Mouse (Mus musculus) telencephalon, adult 2 months (tissue): ENCODE measurements around the gene Top2a.
"Not testable (repeated sequence)": the region's sequence is repeated elsewhere in the genome, so short reads cannot be mapped to it uniquely, and the experiment has no call there.

Experiments used
- DNase-seq: peaks from one replicate; pipeline ENCODE4 v3.0.0-alpha.2; 2011; ENCODE audit warnings: low read depth, low spot score

The Top2a gene

DNA sequence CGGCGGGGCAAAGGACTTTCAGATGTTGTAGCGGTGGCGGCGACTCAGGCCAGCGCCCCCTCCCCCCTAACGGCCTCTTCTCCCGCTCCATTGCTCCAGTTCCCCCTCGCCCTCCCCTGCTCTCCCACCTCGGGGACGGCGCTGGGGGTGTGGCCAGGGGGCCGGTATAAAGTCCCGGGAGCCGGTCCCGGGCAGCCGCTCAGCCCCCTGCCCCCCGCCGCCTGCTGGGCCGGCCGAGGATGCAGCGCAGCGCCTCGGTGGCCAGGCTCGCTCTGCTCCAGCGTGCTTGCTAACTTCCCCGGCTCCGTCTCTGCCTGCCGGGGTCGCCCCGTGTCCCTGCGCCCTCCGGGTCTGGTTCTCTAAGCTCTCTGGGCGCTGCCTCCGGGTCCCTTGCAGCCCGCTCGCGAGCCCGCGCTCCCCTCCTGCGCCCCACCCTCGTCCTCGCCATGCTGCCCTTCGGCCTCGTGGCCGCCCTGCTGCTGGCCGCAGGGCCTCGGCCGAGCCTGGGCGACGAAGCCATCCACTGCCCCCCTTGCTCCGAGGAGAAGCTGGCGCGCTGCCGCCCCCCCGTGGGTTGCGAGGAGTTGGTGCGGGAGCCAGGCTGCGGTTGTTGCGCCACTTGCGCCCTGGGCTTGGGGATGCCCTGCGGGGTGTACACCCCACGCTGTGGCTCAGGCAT is 17.2 kb upstream of the Top2a start, which contains the start of gene Igfbp4:
Gene Igfbp4 (plus strand): TSS at position 194 of the 679 bp plus-strand sequence.
- no peak for DNase-seq

DNA sequence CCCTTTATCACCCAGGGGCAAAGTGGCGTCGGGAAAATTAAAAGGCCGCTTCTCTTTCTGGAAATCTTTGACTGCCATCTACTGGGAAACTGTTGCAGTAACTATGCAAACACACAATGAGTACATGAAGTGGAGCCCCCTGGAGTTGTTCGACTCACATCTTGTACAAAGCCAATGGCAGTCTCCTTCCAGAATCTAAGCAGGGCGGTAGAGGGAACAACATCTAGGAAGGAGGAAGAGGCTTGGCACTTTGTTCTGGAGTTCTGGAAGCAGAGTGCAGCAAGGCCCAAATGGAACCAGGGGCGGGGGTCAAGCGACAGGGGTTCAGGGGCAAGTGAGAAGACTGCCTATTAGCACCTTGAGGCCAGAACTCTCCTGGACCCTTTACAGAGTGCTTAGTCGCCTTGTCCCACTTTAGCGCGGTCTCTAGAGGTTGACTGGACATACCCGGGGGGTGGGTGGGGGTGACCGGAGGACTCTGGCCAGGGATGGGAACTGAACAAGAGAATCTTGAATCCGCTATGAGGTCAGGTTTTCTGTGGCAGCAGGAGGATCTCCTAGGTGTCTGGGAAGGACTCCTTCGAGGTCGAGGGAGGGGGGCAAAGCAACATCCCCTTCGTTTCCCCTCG is 16.5 kb upstream of the Top2a start:
- peak; percentile 21 for DNase-seq

DNA sequence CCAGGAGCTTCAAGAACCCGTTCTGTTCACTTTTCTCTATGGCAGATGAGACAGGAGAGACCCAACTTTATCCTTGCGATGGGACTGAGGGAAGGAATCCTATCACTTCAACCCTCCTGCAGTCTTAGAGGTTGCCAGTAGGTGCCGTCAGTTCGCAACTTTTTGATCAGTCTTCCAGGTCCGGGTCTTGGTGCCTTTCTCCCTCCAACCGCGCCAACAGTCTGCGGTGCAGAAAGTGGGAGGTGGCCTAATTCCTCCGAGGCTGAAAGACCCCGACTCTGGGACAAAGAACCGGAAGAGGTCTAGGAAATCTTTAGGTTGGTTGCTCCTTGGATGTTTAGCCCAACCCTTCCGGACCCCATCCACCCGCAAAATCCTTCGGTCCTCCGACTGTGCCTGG is 15.8 kb upstream of the Top2a start:
- DNase-seq = peak; percentile 51

DNA sequence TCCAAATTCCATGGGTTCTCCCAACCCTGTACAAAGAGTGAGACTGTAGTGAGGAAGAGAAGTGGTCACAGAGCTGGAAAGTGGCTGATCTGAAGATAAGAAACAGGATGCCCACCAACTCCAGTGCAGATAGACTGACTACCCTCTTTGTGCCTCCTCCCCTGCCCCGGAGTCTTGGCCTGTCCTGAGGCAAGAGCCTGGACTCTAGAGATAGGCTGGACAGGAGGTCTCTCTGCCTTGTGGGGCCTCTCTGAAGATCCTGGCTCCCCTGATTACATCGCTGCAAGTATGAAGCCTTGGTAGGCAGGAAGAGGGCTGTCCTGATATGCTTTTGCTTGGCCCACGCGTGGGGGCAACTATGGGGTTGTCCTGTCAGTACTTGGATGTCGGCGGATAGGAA is 12.3 kb upstream of the Top2a start:
- DNase-seq = no peak

DNA sequence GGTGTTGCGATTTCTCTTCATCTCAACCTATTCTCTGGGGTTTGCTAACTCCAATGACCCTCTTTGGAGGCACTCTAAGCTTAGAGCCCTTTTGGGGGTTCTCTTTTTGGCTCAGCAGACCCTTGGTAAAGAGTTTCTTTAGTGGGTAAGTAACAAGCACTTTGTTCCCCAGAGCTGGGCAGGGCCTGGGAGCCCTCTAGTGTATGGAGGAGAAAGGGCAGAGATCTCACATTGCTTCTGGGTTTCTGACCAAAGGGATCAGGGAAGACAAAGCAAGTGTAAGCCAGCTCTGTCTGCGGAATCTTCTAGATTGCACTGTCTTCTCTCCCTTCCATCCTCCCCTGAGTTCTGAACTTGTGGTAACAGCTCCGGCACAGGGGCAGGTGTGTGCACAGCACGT is 11.4 kb upstream of the Top2a start:
- DNase-seq = no peak

DNA sequence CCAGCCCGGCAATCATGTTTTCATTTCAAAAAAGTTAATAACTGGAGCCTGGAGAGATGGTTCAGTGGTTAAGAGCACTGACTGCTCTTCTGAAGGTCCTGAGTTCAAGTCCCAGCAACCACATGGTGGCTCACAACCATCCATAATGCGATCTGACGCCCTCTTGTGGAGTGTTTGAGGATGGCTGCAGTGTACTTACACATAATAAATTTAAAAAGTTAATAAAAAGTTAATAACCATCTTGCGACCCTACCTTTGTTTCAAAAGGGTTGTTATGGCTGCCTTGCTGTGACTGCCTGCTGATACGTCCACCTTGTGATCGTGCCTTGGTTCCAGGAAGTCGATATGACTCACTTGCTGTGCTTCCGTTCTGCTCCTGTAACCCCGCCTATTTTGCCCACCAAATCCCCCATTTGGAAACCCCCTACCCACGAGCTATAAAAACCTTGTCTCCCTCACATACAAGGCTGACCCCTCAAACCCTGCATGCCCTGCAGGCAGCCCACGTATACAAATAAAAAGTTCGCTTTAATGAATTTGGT is 3.0 kb upstream of the Top2a start:
- DNase-seq = no peak

DNA sequence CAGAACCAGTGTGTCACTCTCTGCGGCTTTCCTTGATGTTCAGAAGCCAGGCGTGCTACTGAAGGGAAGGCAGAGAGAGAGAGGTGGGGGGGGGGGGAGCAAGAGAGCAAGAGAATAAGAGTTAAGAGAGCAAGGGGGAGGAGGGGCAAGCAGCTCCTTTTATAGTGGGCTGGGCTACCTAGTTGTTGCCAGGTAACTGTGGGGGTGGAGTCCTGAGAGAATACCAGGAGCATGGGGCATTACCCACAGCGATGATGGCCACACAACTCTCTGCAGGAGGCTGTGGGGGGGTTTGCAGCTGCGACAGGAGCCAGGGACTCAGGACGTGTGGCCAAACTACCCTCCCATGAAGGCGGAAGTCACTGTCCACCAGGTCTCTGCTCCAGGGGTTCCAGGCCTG is 1.9 kb upstream of the Top2a start:
- no peak for DNase-seq

DNA sequence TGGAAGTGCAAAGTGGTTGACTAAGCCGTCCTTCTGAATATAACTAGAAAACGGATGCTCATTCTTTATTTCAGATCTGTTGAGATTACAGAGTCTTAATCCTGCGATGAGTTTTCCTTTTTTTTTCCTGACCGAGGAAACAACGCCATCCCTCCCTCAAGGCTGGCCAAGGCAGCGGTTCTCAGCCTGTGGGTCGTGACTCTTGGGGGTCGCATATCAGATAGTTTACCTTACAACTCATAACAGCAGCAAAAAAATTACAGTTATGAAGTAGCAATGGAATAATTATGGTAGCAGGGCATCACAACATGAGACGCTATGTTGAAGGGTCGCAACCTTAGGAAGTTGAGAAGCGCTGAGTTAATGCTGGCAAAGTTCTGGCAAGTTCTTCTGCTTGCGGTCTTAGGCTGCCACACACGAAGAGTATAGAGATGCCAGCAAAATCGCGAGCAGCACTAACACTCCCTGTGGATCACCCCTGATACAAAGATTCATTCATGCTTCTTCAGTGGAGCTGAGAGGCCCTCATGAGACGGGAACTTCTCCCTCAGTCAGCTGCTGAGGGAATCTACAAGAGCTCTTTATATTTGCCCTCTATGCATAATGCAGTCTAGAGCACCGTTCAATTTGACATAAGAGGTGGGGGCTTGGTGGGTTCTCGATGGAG is 612 bp upstream of the Top2a start:
- no peak for DNase-seq

DNA sequence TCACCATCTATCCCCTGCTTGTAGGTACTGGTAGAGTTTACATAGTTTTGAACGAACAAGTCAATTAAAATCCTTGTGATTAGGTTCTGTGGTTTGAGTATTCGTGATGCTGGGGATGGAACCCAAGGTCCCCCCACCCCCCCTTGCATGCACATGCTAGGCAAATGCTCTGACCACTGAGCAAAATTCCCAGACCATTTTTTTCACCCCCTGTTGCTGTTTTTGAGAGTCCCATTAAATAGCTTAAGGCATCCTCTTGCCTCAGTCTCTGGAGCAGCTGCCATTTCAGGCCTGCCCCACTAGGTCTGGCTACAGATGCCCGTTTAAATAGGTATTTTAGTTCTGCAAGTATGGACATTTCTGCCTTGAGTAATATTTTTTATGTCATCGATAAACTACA is 895 bp downstream of the Top2a start:
- DNase-seq = no peak

DNA sequence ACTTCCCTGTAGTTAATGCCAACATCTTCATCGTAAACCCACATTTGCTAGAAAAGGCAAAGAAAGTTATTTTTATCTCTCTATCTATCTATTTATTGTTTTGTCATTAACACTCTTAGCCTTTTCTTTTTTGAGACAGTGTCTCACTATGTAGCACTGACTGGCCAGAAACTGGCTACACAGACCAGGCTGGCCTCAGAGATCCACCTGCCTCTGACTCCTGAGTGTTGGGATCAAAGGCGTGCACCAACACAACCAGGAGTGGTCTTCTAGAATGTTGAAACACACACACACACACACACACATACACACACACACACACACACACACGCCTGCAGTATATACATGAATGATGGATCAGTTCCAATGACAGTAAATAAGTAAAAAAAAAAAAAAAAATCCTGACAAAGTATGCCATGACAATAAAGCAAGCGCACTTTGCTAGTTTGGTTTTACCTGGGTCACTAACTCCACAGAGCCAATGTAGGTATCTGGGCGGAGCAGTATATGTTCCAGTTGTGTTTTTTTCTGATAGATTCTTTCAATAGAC is 1.5 kb downstream of the Top2a start:
- no peak for DNase-seq

DNA sequence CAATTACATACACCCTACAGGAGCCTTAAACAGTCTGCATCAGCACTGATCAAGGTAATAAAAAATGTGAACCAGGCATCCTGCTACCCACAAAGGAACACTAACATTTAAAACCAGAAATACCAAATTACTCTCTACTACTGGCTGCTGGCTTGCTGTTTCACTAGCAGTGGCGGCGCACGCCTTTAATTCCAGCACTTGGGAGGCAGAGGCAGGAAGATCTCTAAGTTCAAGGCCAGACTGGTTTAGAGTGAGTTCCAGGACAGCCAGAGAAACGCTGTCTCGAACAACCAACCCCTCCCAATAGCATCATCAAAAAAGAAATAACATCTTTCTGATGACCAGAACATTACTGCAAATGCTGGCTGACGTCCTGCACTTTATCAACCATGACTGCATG is 4.1 kb downstream of the Top2a start:
- DNase-seq = no peak

DNA sequence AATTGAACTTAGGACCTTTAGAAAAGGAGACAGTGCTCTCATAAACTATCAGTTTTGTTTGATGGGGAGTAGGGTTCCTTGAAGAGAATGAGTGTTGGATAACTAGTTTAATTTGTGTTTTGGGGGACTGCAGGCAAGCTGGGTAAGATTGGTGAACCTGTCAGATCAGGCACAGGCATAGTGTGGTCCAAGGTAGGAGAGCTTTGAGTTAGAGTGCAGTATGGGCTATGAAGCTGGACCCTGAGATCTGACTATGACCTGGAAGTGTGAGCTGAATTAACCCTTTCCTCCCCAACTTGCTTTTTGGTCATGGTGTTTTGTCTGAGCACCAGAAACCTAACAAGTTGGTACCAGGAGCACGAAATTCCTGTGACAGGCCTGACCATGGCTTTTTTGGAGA is 10.1 kb downstream of the Top2a start:
- no peak for DNase-seq

DNA sequence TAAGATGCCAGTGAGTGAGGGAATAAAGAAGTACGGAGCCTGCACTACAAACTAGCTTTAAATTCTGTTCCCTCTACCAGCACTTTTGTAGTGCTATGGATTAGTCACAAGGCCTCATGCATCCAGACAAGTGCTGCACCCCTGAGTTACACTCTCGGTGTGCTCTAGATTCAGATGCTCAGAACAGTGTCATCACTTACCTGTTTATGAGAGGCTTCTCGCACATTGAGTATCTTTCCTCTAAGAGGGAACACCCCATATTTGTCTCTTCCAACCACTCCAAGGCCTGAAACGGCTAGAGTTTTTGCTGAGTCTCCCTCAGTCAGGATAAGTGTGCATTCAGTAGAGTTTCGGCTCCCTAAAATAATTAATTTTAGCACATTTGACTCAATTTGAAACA is 13.3 kb downstream of the Top2a start:
- no peak for DNase-seq

DNA sequence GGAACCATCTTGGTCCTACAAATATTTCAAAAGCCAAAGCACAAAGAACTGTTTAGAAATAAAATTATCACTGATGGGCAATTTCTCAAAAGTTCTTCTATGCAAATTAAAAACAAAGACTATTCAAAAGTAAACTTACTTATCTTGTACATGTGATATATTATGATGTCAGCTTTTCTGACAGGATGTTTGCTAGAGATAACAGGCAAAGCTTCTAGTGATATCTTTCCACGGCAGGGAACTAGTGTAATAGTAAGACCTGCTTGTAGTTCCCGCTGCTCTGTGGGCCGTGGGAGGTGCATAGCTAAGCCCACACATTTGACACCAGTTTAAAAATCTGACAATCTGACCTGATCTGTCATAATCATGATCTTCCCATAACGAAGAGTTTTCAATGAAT is 13.9 kb downstream of the Top2a start:
- DNase-seq = no peak

DNA sequence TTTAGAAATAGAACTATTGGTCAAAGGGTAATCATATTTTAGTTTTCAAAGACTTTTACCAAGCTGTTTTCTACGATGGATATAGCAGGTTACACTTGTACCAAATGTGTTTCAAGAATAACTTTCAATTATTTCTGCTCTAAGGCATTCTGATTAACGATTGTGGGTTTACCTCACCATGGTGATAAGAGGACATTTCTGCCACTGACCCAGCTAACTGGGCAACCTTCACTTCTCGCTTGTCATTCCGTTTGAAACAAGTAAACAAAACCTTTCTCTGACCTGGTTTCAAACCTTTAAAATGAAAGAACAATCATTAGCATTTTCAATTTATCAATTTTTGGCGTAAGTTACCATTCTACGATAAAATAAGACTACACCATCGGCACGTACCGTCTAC is 17.2 kb downstream of the Top2a start:
- DNase-seq = no peak

DNA sequence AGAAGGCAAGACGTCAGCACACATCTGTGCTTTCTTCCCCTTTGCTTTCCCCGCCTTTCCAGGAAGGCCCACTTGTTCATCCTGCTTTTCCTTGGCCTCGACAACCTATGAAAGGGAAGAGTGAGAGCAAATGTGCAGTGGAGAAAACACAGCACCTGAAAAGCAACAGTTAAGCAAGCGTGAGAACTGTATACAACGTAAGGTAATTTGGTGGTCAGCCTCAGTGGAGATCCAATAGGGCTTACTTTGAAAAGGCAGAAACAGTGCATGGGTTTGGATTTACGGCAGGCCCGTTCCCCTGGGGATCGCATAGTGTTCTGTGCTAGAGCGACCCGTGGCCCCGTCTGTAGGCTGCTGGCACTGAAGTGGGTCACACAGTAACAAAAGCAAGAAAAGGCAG is 24.7 kb downstream of the Top2a start:
- DNase-seq = no peak

DNA sequence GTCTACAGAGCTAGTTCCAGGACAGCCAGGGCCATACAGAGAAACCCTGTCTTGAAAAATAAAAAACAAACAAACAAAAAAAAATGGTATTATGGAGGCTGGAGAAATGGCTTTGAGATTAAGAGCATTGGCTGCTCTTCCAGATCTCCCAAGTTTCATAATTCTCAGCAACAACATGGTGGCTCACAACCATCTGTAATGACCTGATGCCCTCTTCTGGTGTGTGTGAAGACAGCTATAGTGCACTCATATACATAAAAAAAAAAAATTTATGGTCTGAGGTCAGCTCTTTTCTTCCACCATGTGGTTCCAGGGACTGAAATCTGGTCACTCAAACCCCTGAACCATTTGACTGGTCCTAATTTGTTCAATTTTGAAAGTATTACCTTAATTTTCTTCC is 25.2 kb downstream of the Top2a start:
- no peak for DNase-seq

DNA sequence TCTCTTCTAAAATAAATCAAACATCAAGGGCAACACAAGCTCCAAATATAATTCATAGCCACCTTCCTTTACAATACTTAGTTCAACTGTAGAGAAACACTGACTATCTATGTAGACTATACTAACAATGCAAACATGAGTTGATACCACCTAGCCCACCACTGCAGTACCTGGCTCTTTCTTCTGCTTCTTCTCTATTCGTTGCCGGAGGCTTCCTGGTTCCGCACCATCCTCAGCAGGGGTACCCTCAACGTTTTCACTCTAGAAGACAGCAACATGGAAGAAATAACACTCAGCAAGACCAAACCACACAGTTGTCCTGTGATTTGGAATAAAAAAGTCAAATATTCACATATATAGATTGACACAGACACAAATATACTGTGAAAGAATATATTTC is 26.3 kb downstream of the Top2a start:
- DNase-seq = no peak

DNA sequence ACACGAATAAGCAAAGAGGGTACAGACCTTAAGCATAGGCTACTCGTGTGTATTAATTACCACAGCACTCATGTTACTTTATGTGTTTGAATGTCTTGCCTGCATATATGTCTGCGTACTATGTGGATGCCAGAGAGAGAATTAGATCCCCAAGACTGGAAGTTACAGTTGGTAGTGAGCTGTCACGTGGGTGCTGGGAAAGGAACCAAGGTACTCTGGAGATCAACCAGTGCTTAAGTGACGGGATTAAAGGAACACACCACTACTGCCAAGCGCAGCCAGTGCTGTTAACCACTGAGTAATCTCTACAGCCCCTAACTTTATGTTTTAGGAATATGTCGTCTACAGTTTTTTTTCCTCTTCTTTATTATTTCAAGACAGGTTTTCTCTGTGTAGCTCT is 28.0 kb downstream of the Top2a start:
- no peak for DNase-seq

DNA sequence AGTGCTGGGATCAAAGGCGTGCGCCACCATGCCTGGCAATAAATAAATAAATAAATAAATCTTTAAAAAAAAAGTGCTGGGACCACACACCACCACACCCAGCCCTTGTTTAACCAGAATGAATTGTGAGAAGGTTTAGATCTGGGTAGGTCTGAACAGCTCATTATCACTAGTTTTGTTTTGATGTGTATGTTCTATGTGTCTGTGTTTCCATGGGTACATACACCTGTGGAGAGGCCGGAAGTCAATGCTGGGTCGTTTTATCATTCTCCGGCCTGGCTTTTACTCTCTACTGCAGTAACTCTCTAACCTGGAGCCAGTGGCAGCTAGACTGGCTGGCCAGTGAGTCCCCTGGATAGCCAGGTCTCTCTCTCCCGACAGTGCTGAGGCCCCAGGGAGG is 33.1 kb downstream of the Top2a start:
- no peak for DNase-seq

DNA sequence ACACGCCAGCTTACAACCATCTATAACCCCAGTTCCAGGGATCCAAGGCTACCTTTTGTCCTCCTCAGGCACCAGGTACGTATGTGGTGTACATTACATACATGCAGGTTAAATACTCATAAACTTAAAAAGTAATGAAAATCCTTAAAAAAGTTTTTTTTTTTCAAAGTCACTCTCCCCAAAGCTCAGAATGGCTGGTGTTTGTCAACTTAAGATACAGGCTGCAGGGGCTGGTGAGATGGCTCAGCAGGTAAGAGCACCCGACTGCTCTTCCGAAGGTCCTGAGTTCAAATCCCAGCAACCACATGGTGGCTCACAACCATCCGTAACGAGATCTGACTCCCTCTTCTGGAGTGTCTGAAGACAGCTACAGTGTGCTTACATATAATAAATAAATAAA is 35.7 kb downstream of the Top2a start:
- DNase-seq = not testable (repeated sequence)

DNA sequence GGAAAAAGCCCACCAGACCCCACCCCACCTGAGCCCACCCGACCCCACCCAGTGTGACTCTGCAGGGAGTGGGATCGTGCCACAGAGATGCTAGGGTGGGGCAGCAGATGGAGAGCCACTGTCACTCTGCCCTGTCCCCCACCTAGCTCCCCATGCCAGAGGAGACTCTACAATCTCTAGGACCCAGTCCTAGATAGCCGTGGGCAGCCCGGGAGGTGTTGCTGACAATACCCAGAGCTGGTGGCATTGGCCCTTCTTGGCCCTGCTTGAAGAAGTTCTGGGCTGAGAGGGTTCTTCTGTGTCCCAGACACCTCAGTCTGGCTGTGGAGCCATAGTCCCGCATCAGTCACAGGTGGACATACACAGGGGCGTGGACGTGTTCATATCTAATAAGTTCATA is 38.4 kb downstream of the Top2a start:
- DNase-seq = no peak

DNA sequence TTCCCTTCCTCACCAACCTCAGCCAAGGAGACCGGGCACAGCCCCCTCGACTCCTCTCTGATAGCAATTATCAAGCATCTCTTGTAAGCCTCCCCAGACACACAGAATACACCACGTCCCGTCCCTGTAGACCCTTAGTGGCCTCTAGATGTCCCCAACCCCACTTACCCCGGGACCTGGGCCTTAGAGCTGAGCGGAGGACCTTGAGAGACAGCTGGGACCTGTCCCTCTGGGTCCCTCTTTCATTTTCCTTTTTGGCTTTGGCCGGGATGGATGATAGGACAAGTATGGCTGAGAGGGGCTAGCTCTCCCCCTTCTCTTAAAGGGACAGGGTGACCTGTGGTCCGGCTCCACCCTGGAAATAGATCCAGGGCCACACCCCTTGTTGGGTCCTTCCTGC is 40.4 kb downstream of the Top2a start:
- no peak for DNase-seq
